Mouse (Mus musculus) heart, embryonic 13.5 days (tissue): ENCODE data around the gene Fndc7. TPM values are rescaled to one million over a fixed set of nuclear protein-coding genes. Genes with fewer than 3 reads are reported as not detected.

Source experiments
- ATAC-seq: fragments of 200-750 bp; cut with Nextera tagmentation; 2 replicates; pipeline ENCODE4 v1.8.0; 2017; ENCODE audit warnings: moderate TSS enrichment; ENCODE audit not compliant: insufficient number of reproducible peaks, low FRiP score, low TSS enrichment; ENCODE audit errors: extremely low read depth
- H3K27ac ChIP-seq: fragments of 300-500 bp; sonication (generic); replicated peaks from 2 replicates; pipeline ENCODE4 v1.5.1; 2015; ENCODE audit warnings: moderate library complexity, mild to moderate bottlenecking, inconsistent platforms
- H3K27me3 ChIP-seq: fragments of 300-500 bp; sonication (generic); replicated peaks from 2 replicates; pipeline ENCODE4 v1.6.1; 2015; ENCODE audit warnings: mild to moderate bottlenecking, inconsistent platforms
- H3K36me3 ChIP-seq: fragments of 300-500 bp; sonication (generic); 2 replicates; pipeline ENCODE4 v1.6.1; 2015; ENCODE audit warnings: mild to moderate bottlenecking, inconsistent platforms
- H3K4me1 ChIP-seq: fragments of 300-500 bp; sonication (generic); 2 replicates; pipeline ENCODE4 v1.6.1; 2015; ENCODE audit warnings: inconsistent platforms
- H3K4me2 ChIP-seq: fragments of 300-500 bp; sonication (generic); 2 replicates; pipeline ENCODE4 v1.6.1; 2015; ENCODE audit warnings: inconsistent platforms, mild to moderate bottlenecking, moderate library complexity
- H3K4me3 ChIP-seq: fragments of 300-500 bp; sonication (generic); 2 replicates; pipeline ENCODE4 v1.5.1; 2015; ENCODE audit warnings: moderate library complexity, mild to moderate bottlenecking, inconsistent platforms
- H3K9ac ChIP-seq: fragments of 300-500 bp; sonication (generic); 2 replicates; pipeline ENCODE4 v1.6.1; 2015; ENCODE audit warnings: inconsistent platforms, mild to moderate bottlenecking, moderate library complexity
- H3K9me3 ChIP-seq: fragments of 300-500 bp; sonication (generic); 2 replicates; pipeline ENCODE4 v1.6.1; 2016; ENCODE audit warnings: inconsistent platforms
- WGBS: fragments of 180-500 bp; shearing (Covaris S2); methylation state at CpG from one replicate; pipeline ENCODE4 v1.1.7; 2015; ENCODE audit warnings: mixed read lengths; 5-methylcytosine and 5-hydroxymethylcytosine counted together
- polyA plus RNA-seq: library from polyadenylated mRNA; unstranded; fragments of >200 nt; fragmentation: Nextera tagmentation; extraction: Ambion mirVana; gene quantifications from 2 replicates; pipeline ENCODE4 v1.2.1, GENCODE M21; 2015

Gene Fndc7
- polyA plus RNA-seq = 0.13 and 0.25 TPM in 2 replicates

- Histone ChIP-seq H3K36me3 (no peaks in the 10 kb centered on the region), H3K27me3 (no peaks in the 10 kb centered on the region), H3K4me3 (no peak within 1 kb of the TSS), H3K4me2 (no peak within 1 kb of the TSS), H3K4me1 (peaks cover 24% of the 10 kb centered on the region), H3K9me3 (no peaks in the 10 kb centered on the region), H3K27ac (no peak within 1 kb of the TSS), H3K9ac (no peak within 1 kb of the TSS)
- ATAC-seq = no peak
- WGBS = 95% methylated on average over 1 of the region's 1 CpGs
Observed at GRCm38 (mm10) chr3:108889908-108890307, at the start of gene Fndc7. Fndc7 (minus strand) TSS chr3:108890008.

- peak within 1 kb of the TSS; percentile 45 for H3K4me3 ChIP-seq
- H3K9me3 ChIP-seq = no peaks in the 10 kb centered on the region
- peaks cover 3% of the 10 kb centered on the region; the same call in 1 of the 2 replicates for H3K4me1 ChIP-seq
- H3K4me2 ChIP-seq = peak within 1 kb of the TSS; percentile 70
- H3K27ac ChIP-seq = no peak within 1 kb of the TSS
- ATAC-seq = no peak
- WGBS = 71% methylated on average over 5 of the region's 5 CpGs
- peaks cover 10% of the 10 kb centered on the region for H3K27me3 ChIP-seq
- H3K9ac ChIP-seq = peak within 1 kb of the TSS; percentile 33; the same call in 1 of the 2 replicates
- H3K36me3 ChIP-seq = no peaks in the 10 kb centered on the region
Observed at GRCm38 (mm10) chr3:108939573-108939972, 49.8 kb upstream of the Fndc7 start, which contains the start of gene Henmt1. Henmt1 (plus strand) TSS chr3:108939873.

- no peak overlapping the region for H3K9ac ChIP-seq
- H3K27ac ChIP-seq = no peak overlapping the region
- no peaks in the 10 kb centered on the region for H3K9me3 ChIP-seq
- H3K4me3 ChIP-seq = no peak overlapping the region
- H3K27me3 ChIP-seq = peaks cover 10% of the 10 kb centered on the region
- ATAC-seq = no peak
- H3K36me3 ChIP-seq = no peaks in the 10 kb centered on the region
- peaks cover 3% of the 10 kb centered on the region; the same call in 1 of the 2 replicates for H3K4me1 ChIP-seq
- H3K4me2 ChIP-seq = no peak overlapping the region
- WGBS = 86% methylated on average over 5 of the region's 5 CpGs
Observed at GRCm38 (mm10) chr3:108938691-108939090, 48.9 kb upstream of the Fndc7 start.

GRCm38 (mm10) chr3:108933557-108933956, 43.7 kb upstream of the Fndc7 start:
- Histone ChIP-seq H3K27ac (no peak overlapping the region), H3K4me1 (no peaks in the 10 kb centered on the region), H3K4me2 (no peak overlapping the region), H3K27me3 (no peaks in the 10 kb centered on the region), H3K36me3 (no peaks in the 10 kb centered on the region), H3K9me3 (no peaks in the 10 kb centered on the region), H3K9ac (no peak overlapping the region), H3K4me3 (no peak overlapping the region)
- ATAC-seq = no peak
- WGBS = 84% methylated on average over 6 of the region's 6 CpGs

- ATAC-seq = no peak
- Histone ChIP-seq H3K27ac (no peak overlapping the region), H3K27me3 (no peaks in the 10 kb centered on the region), H3K9ac (no peak overlapping the region), H3K4me2 (no peak overlapping the region), H3K36me3 (no peaks in the 10 kb centered on the region), H3K9me3 (no peaks in the 10 kb centered on the region), H3K4me1 (no peaks in the 10 kb centered on the region), H3K4me3 (no peak overlapping the region)
- WGBS = 63% methylated on average over 1 of the region's 1 CpGs
Observed at GRCm38 (mm10) chr3:108926308-108926707, 36.5 kb upstream of the Fndc7 start.

- Histone ChIP-seq H3K27ac (no peak overlapping the region), H3K4me3 (no peak overlapping the region), H3K4me2 (no peak overlapping the region), H3K4me1 (no peaks in the 10 kb centered on the region), H3K9me3 (no peaks in the 10 kb centered on the region), H3K36me3 (no peaks in the 10 kb centered on the region), H3K27me3 (no peaks in the 10 kb centered on the region), H3K9ac (no peak overlapping the region)
- 81% methylated on average over 4 of the region's 4 CpGs for WGBS
- no peak for ATAC-seq
Observed at GRCm38 (mm10) chr3:108925677-108926076, 35.9 kb upstream of the Fndc7 start.

GRCm38 (mm10) chr3:108921822-108922221, 32.0 kb upstream of the Fndc7 start:
- Histone ChIP-seq H3K36me3 (no peaks in the 10 kb centered on the region), H3K4me1 (no peaks in the 10 kb centered on the region), H3K9ac (no peak overlapping the region), H3K9me3 (no peaks in the 10 kb centered on the region), H3K27ac (no peak overlapping the region), H3K4me3 (no peak overlapping the region), H3K27me3 (no peaks in the 10 kb centered on the region), H3K4me2 (no peak overlapping the region)
- no peak for ATAC-seq
- WGBS = 77% methylated on average over 1 of the region's 1 CpGs

- 71% methylated on average over 3 of the region's 3 CpGs for WGBS
- Histone ChIP-seq H3K4me2 (no peak overlapping the region), H3K4me1 (no peaks in the 10 kb centered on the region), H3K27ac (no peak overlapping the region), H3K27me3 (no peaks in the 10 kb centered on the region), H3K4me3 (no peak overlapping the region), H3K9ac (no peak overlapping the region), H3K36me3 (no peaks in the 10 kb centered on the region), H3K9me3 (no peaks in the 10 kb centered on the region)
- ATAC-seq = no peak
Observed at GRCm38 (mm10) chr3:108920442-108921070, 30.7 kb upstream of the Fndc7 start.

GRCm38 (mm10) chr3:108918852-108919251, 29.0 kb upstream of the Fndc7 start:
- Histone ChIP-seq H3K27ac (no peak overlapping the region), H3K9me3 (no peaks in the 10 kb centered on the region), H3K4me2 (no peak overlapping the region), H3K27me3 (no peaks in the 10 kb centered on the region), H3K4me3 (no peak overlapping the region), H3K4me1 (no peaks in the 10 kb centered on the region), H3K36me3 (no peaks in the 10 kb centered on the region), H3K9ac (no peak overlapping the region)
- WGBS = 86% methylated on average over 1 of the region's 1 CpGs
- no peak for ATAC-seq

GRCm38 (mm10) chr3:108917986-108918385, 28.2 kb upstream of the Fndc7 start:
- Histone ChIP-seq H3K4me2 (no peak overlapping the region), H3K9me3 (no peaks in the 10 kb centered on the region), H3K27ac (no peak overlapping the region), H3K4me1 (no peaks in the 10 kb centered on the region), H3K9ac (no peak overlapping the region), H3K4me3 (no peak overlapping the region), H3K27me3 (no peaks in the 10 kb centered on the region), H3K36me3 (no peaks in the 10 kb centered on the region)
- WGBS = 51% methylated on average over 3 of the region's 3 CpGs
- ATAC-seq = no peak

- H3K36me3 ChIP-seq = no peaks in the 10 kb centered on the region
- WGBS = 41% methylated on average over 4 of the region's 4 CpGs
- H3K27ac ChIP-seq = no peak overlapping the region
- no peak overlapping the region for H3K4me3 ChIP-seq
- H3K9me3 ChIP-seq = no peaks in the 10 kb centered on the region
- no peak for ATAC-seq
- H3K9ac ChIP-seq = no peak overlapping the region
- no peaks in the 10 kb centered on the region for H3K27me3 ChIP-seq
- H3K4me2 ChIP-seq = no peak overlapping the region
- no peaks in the 10 kb centered on the region for H3K4me1 ChIP-seq
Observed at GRCm38 (mm10) chr3:108916857-108917256, 27.0 kb upstream of the Fndc7 start.

- Histone ChIP-seq H3K4me3 (no peak overlapping the region), H3K27ac (no peak overlapping the region), H3K9me3 (no peaks in the 10 kb centered on the region), H3K36me3 (no peaks in the 10 kb centered on the region), H3K4me2 (no peak overlapping the region), H3K27me3 (no peaks in the 10 kb centered on the region), H3K4me1 (no peaks in the 10 kb centered on the region), H3K9ac (no peak overlapping the region)
- no peak for ATAC-seq
- WGBS = 79% methylated on average over 1 of the region's 1 CpGs
Observed at GRCm38 (mm10) chr3:108915999-108916398, 26.2 kb upstream of the Fndc7 start.
